Mouse (Mus musculus) kidney, embryonic 14.5 days (tissue): ENCODE results near the gene Cyp2j8. TPM values are rescaled to one million over a fixed set of nuclear protein-coding genes. Genes with fewer than 3 reads are reported as not detected.

Experiments
- polyA plus RNA-seq: library from polyadenylated mRNA; unstranded; fragments of >200 nt; fragmentation: Nextera tagmentation; extraction: Ambion mirVana; gene quantifications from 2 replicates; pipeline ENCODE4 v1.2.1, GENCODE M21; 2014

The Cyp2j8 gene
- polyA plus RNA-seq, 1 experiment from 2014 or later, result not detected

Other genes starting within 250 kb of the Cyp2j8 start
- 0.74 and 0.83 TPM in 2 replicates for gene Cyp2j11, start 158.7 kb downstream of the Cyp2j8 start, polyA plus RNA-seq
- 10.0 and 10.5 TPM in 2 replicates for gene Cyp2j6, start 46.3 kb upstream of the Cyp2j8 start, polyA plus RNA-seq
- 2.7 and 3.0 TPM in 2 replicates for gene Cyp2j9, start 84.2 kb upstream of the Cyp2j8 start, polyA plus RNA-seq
- gene Cyp2j5, start 156.8 kb upstream of the Cyp2j8 start, polyA plus RNA-seq, result 0.59 and 1.1 TPM in 2 replicates